Mouse (Mus musculus) layer of hippocampus, adult 11-12 months (tissue): ENCODE measurements around the gene Sowahc.

ENCODE experiments used
- DNase-seq: peaks from one replicate; pipeline ENCODE4 v3.0.0; 2022; ENCODE audit warnings: low spot score

Sowahc gene

DNA sequence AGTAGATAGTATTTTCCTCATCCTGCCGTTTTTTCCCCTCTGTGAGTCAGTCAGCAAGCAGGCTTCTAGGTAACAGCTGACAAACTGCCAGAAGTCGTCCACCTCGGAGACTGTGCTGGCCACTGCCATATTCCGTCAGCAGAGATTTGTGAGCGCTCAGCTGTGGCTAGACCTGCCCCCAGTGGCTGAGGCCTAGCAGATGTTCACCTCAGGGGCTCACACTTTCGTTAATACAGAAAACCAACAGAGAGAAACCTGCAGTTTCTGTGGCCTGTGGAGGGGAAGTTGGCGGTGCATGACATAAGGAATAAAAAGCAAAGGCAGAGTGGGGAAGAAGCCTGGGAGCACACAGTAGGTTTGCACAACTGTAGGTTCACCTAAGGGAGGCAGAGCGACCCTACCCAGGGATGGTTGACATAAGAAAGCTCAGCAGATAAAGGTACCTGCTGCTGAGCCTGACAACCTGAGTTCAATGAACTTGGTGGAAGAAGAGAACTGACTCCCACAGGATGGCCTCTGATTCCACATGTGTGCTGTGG is 31.9 kb downstream of the Sowahc start:
- DNase-seq = no peak

DNA sequence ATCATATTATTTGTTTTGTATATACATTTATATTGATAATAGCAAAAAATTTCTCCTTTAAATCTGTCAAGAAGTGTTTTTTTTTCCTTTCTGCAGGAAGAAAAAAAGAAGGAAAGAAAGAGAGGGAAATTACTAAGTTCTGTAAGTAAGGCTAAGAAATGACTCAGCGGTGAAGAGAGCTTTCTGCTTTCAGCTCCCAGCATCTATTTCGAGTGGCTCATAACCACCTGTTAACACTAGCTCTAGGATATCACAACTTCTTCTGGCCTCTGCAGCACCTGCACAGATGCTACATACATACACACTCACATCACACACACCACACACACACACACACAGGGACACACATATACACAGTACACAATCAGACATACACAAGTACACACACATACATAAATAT is 34.8 kb downstream of the Sowahc start:
- DNase-seq = no peak

DNA sequence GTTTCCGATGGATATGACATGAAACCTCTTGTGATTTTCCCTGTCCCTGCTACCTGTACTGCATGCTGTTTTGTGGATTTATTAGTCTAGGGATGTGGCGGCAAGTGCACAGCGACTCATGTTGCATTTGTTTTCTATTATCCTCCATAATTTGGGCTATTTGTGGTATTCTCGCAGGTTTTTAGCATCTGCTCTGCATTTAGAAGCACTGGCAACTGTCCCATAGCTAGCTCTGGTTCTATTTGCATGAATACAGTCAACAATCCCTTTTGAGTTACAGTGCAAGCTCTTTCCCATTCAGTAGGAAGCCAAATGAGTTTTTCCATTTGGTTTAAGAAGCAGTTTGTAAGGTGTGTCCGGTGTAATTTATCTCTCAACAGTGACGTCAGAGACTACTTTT is 37.8 kb downstream of the Sowahc start:
- peak; percentile 60 for DNase-seq

DNA sequence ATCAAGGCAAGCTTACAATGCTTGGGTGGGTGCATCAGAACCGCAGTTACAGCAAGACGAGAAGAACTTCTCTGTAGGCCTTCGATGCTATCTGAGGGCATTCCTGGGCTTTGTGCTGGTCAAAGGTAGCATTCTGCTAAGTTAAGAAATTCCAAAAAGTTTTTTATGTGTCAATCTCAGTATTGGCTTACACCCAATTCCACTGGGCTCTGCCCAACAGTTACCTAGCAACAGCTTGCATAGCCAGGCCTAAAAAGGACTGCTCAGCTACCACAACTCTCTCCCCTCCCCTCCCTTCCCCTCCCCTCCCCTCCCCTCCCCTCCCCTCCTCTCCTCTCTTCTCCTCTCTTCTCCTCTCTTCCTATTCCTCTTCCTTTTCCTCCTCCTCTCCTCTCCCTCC is 39.9 kb downstream of the Sowahc start:
- no peak for DNase-seq

DNA sequence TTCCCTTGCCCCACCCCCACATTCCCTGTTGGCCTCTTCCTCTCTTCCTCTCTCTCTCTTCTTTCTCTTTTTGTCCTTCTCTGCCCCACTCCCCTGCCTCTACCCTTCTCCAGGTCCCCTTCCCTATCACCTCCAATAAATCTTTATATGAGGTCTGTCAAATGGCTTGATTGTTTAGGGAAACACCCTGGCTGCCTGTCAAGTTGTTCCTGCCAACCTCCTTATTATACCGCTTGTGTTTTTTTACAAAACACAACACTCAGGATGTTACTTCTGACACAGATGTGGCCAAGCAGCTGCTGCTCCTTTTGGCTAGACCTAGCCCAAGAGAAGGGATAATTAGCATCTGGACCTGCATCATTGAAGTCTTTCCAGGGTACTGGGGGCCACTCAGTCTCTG is 40.3 kb downstream of the Sowahc start:
- no peak for DNase-seq

DNA sequence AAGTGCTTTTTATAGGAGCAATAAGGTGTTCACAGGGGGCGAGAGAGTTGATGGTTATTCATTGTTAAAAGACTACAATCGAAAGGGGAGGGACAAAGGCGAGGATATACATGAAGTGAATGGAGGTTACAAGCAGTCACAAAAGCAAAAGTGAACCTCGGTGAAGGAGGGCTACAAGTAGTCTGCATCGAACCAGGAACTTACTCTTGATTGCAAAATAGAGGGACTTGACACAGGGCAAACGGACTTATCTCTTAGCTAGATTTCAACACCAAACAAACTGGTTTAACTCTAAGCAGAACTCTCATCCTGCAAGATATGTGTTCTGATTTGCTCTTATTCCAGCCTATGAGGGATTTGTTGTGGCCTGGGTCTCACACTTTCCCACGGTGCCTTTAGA is 41.2 kb downstream of the Sowahc start:
- no peak for DNase-seq

DNA sequence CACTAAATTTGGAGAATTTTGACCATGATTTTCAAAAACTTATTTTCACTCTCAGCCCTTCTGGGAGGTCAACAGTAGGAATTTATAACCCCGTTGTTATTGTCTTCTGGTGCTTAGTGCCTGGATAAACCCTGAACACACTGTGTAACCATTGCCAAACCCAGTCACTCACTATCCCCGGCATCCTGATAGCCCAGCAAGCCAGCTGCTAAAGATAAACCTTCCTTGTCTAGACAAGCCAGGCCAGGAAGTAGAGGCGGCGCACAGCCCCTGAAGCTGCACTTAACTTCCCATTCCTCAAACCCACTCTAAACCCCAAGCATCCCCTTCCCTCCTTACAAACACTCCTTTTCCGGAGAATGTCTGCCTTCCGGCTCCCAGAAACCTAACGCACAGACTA is 43.3 kb downstream of the Sowahc start:
- peak; percentile 41 for DNase-seq

DNA sequence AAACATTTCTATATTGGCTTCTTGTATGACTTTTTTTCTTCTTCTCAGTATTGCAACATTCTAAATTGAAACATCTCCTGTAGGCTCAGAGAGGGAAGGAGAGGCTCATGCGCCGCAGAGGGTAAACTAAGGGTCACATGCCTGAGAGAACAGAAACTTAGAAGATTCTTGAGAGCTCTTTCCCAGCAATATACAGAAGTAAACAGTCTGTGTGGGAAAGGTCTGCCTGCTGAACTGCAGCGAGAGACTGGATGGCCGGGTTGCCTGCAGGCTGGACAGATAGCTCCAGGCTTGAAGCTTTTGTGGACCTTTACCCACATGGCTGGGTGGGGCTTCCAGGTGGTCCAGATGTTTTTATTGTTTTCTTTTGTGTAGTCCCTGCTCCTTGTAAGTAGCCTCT is 43.9 kb downstream of the Sowahc start:
- no peak for DNase-seq

DNA sequence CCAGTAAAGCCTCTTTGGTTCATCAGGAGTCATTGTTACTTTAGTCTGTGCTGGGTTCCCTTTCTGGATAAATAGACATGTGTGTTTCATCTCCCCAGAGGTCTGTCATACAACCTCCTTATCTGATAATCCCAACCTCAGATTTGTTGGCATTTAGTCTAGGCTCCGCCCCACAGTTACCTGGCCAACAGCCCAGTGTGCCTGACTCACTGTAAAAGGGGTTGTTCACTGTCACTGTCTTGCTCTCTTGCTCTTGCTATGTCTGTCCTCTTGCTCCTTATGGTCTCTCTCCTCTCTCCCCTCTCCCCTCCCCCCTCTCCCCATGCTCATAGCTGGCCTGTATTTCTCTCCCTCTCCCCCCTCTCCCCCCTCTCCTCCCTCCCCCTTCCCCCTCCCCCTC is 44.3 kb downstream of the Sowahc start:
- DNase-seq = no peak

DNA sequence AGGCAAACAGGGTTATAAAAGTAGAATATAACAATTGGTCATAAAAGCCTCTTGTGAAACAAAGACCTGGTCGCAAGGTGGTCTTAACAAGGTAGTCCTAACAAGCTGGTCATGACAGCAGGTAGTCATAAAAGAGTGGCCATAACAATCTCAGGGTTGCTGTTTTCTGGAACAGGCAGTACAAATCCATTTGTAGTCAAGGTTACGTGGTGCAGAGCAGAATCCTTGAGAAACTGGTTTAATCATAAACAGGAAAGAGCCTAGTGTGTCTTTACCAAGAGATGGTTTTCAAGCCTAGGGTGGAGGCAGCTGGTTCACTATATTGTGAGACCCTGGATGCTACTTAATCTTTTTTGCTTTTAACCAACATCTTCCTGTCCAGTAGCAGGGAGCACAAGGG is 45.5 kb downstream of the Sowahc start:
- DNase-seq = no peak

DNA sequence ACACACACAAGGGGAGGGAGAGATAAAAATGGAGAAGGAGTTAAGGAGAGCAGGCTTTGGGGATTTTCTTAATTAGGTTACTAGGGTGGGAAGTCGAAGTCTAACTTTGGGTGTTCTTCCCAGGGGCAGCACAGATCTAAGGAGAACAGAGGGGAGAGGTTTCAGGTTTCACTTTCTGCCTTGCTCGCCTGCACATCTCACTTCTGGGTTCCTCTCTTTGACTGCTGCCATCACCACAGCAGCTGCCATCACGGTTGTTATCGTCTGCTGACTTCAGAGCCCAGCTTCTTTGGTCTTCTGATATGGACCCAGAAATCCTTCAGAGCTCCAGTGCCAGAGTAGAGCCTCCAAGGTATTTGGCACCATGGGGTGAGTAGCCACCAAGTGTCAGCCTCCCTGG is 46.4 kb downstream of the Sowahc start:
- no peak for DNase-seq

DNA sequence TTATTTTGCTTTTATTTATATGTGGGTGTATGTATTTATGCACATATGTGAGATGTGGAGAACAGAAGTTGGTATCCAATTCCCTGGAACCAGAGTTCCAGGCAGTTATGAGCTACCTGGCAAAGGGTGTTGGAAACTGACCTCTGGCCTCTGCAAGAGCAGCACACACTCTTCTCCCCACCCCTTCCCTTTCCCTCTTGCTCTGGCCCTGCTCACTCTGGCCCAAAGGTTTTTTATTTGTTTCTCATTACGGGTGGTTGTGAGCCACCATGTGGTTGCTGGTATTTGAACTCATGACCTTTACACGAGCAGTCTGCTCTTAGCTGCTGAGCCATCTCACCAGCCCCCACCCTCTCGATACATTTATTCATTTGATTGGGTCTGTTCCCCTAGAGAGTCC is 47.0 kb downstream of the Sowahc start:
- no peak for DNase-seq

DNA sequence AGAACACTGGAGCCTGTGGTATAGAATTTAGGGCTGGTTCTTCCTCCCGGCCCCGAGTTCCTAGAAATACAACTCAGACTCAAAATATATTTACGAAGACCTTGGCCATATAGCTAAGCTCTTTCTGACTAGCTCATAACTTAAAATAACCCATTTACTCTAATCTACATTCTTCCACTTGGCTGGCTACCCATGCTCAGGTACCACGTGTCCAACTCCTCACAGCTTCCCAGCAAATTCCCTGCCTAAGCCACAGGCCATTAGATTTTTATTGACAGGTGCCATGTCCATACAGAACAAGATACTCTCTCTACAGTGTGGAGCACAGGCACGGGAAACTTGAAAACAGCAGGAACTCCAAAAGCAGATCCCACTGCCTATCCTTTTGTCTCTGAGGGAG is 54.0 kb downstream of the Sowahc start:
- DNase-seq = no peak
